Mouse (Mus musculus) urinary bladder, adult 2 months (tissue): ENCODE results near the gene Gpr89. TPM values are rescaled to one million over a fixed set of nuclear protein-coding genes. Genes with fewer than 3 reads are reported as not detected.

Source experiments
- DNase-seq: peaks from one replicate; pipeline ENCODE4 v3.0.0; 2022; ENCODE audit warnings: low spot score
- polyA plus RNA-seq: library from polyadenylated mRNA; depleted of rRNA; stranded (reverse); fragments of >200 nt; gene quantifications from 2 replicates; pipeline ENCODE4 v1.2.3, GENCODE M21; 2012; rRNA removed

Gpr89 gene
- 10.4 and 11.5 TPM in 2 replicates for polyA plus RNA-seq

GRCm38 (mm10) chr3:96904851-96905541 lies at the start of gene Gpr89:
Gene Gpr89, minus strand, starts transcription at chr3:96905346.
- peak; percentile 88 for DNase-seq

- no peak for DNase-seq
Measured at GRCm38 (mm10) chr3:96953489-96954233, 48.5 kb upstream of the Gpr89 start.

- no peak for DNase-seq
Measured at GRCm38 (mm10) chr3:96942706-96943105, 37.6 kb upstream of the Gpr89 start.

DNA sequence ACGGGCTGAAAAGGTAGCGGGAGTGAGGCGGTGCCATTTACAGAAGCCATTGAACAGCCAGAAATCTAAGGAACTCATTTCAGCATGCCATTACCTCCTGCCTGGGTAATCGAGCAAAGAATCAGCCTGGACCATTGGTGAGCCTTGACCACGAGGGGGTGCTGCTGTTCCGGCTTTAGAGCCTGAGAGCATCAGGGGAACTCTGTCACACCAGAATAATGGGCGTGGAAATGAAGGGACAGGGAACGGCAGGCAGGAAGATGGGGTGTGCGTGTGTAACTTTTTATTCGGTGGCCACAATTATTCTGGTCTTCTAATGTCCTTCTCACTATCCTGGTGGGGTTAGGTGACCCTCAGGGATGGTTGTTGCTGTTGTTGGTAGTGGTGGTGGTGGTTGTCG lies 33.6 kb upstream of the Gpr89 start:
- DNase-seq, result peak; percentile 71

- DNase-seq, result no peak
Measured at GRCm38 (mm10) chr3:96937606-96938005, 32.5 kb upstream of the Gpr89 start.

DNA sequence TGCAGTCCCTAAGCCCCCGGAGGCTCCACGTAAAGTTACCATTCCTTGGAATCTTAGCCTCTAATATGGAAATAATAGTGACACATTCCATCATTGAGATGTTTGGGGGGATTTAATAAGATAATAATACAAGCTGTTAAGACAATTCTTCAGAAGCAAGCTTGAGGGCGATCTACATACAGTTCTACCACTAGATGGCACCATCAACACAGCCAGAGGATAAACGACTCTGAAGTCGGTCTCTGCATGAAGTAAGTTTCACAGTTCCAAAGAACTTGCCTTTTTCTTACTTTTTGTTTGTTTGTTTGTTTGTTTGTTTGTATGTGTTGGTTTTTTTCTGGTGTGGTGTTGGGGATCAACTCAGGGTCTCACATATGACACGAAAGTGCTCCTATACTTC lies 31.1 kb upstream of the Gpr89 start:
- DNase-seq, result no peak

- no peak for DNase-seq
Measured at GRCm38 (mm10) chr3:96931261-96931681, 26.1 kb upstream of the Gpr89 start.

- DNase-seq, result no peak
Measured at GRCm38 (mm10) chr3:96925920-96926319, 20.8 kb upstream of the Gpr89 start, which contains the start of gene Gja8. Gene Gja8, minus strand, starts transcription at chr3:96926020.

DNA sequence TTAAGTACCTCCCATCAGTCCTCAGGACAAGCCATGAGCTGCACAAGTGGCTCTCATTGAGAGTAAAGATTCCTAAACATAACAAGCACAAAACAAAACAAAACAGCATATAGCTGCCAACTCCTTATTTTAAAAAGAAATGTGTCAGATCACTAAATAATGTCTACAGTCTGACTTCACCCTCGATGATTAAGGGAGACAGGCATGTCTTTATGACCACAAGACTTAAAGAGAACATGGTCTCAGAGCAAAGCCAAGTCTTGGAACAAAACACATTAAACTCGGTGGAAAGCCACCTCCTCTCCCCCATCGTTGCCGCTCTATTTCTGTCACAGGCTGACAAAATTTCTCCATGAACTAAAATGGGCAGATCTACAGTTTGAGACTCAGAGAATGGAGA lies 19.5 kb upstream of the Gpr89 start:
- DNase-seq, result no peak

DNA sequence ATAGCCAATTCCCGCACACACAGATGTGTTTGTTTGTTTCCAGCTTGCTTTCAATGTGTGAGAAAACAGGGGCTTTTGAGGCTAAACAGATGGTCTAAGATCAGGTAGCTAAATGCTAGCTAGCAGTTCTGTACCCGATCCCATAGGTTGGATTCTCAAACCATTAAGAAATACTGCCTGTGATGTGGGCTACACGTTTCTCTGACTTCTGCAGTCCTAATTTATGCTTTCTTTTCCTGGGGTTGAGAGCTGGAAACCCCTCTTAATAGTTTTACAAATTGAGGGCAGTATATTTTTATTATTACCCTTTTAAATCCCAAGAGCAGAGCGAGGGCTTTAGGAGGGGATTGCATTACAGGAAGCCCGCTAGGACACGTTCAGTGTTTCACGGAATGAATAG lies 15.8 kb upstream of the Gpr89 start:
- DNase-seq, result no peak

DNA sequence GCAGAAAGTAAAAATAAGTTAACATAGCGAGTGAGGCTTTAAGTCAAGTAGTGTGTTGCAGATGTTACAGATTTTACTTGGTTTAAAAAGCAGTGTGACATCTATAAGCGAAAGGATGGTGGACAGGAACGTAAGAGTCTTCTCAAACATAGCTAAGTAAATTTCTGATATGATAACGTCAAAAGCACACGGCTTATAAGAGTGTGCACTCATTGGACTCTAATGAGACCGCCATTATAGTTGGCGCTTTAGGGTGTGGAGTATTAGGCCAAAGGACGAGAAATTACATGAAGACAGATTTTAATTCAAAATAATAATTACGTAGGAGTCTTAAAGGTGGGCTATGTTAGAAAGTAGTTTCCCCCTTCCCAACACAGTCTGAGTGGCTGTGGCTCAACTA lies 446 bp upstream of the Gpr89 start:
- no peak for DNase-seq

- no peak for DNase-seq
Measured at GRCm38 (mm10) chr3:96904393-96904792, 753 bp downstream of the Gpr89 start, which contains the start of gene Gja5. Gene Gja5, plus strand, starts transcription at chr3:96904693.

DNA sequence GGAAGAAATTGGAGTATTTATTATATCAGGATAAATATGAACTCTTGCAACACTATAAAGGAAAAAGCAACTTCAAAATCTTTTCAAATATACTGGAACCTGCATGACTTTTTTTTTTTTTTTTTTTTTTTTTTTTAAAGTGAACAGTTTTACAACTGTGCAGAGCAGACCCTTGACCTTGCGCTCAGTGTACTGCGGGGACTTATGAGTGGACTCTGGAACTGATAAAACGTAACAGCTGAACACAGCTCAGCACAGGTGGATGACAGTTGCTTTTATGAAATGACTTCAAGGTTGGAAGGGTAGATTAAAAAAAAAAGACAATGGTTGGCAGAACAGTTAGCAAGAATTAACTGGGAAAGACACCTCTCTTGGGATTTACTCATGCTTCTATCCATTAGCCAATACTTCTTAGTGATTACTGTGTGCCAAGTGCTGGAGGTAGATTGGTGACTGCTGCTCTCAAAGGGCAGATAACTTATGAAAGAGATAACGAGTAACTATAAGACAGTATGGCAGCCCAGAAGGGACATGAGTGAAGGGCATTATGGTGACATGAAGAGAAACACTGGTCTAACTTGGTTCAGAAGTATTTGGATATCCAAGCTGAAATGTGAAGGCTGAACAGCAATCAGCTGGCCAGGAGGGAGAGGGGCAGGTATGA lies 2.7 kb downstream of the Gpr89 start:
- no peak for DNase-seq

GRCm38 (mm10) chr3:96883690-96884089 lies 21.5 kb downstream of the Gpr89 start:
- no peak for DNase-seq

GRCm38 (mm10) chr3:96882061-96882849 lies 22.9 kb downstream of the Gpr89 start:
- no peak for DNase-seq

DNA sequence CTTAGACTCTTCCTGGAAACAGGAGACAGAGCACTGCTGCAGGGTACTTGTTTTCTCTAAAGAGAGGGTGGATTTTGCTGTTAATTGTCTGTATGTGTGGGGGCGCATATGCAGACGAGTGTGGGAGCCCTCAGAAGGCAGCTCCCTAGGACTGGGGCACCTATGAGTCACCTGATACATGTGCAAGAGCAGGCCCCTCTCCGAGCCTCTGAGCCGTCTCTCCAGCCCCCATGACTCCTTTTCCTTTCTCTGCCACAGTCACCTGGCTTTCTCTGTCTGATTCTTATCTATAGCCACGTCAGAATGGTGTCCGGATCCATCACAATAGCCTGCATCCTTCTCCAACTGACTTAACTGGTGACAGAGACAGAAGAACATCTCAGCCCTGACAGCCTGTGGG lies 23.6 kb downstream of the Gpr89 start:
- no peak for DNase-seq

- DNase-seq, result no peak
Measured at GRCm38 (mm10) chr3:96880385-96880784, 24.8 kb downstream of the Gpr89 start.

DNA sequence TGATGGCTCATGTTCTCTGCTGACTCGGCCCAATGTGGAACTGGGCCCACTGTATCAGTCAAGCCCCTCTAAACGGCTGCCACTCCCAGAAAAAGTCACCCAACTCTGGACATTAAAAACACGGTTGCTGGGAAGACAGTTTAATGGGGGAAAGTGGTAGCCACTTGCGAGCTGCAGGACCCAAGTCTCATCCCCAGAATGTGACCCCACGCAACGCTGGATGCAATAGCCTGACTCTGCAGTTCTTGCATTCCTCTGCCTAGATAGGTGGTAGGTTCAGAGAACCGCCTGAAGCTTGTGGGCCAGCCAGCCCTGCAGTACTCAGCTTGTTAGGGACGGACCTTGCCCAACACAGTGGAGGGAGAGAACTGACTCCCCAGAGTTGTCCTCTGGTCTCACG lies 25.6 kb downstream of the Gpr89 start:
- DNase-seq, result no peak

DNA sequence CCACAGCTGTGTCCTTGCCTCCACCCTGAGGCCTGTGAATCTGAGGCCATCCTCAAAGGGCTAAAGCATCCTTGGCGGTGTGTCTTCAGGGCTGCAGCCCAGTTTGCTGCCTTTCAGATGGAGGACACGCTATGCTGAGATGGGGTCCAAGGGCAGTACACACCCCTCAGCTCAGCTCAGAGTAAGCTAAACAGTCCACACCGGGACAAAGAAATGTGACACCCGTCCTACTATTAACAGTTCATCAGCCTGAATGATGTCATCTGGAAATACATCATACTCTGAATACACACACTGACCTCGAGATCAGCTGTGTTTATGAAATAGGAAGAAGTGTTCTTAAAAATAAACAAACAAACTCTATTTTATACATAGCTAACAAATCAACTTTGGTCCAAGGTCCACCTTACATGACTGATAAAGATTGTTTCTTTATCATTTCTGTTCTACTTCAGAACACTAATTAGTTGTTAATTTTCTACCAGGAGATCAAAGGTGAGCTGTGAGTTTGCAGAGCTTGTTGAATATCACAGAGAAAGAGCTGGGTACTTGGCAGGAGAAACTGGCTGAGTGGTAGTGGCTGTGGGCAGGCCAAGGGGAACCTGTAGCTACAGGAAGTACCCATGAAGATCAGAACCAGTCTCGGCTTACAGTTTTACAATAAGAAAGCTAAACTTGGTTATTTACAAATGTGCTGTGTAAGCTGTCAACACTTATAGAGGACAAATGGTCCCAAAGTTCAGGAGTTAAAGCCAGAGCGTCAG lies 30.2 kb downstream of the Gpr89 start:
- DNase-seq, result no peak

GRCm38 (mm10) chr3:96872501-96872900 lies 32.6 kb downstream of the Gpr89 start:
- DNase-seq, result peak; percentile 10

DNA sequence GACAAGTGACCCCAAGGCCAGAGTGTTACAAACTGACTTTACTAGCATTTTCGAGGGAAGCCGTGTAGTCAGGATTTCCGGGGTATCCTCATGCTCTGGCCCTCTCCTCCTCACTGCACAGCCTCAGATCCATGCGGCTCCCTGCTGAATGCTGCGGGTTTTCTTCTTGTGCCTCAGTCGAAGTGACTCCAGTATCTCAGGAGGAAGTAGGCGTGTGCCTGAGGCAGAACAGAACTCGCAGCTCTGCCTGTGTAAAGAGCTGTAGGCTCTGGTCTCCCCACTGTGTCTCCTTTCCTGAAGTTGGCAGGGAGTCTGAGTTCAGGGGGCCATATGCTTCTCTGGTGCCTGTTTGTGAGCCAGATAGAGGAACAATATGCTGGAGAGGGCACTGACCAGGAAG lies 34.1 kb downstream of the Gpr89 start:
- peak; percentile 9 for DNase-seq
